ENCODE assay signal across 10 mouse cellular contexts in genomic region chr2:142057889-142058750, GRCm38 (mm10).
DNase-seq lines count a peak whose midpoint lies in the region; ATAC-seq lines count a peak whose summit lies in the region.
"Had no signal": no experiment of that assay in that cellular context is flagged by ENCODE, and none has a peak within 500 bp of the region (broad histone marks: within the 10 kb centered on the region; RNA-seq: fewer than 3 reads in every experiment).

No protein-coding gene starts in this region.

- H3K27ac ChIP-seq in kidney, embryonic 15.5 days = no peak overlapping the region
- peak overlapping the region; percentile 34; the same call in 1 of the 2 replicates for H3K27ac ChIP-seq in forebrain, embryonic 14.5 days (ENCODE audit: low read depth, low read length)
- H3K27ac ChIP-seq in midbrain, embryonic 14.5 days (replicated peaks; ENCODE audit: low read depth, low read length) = peak overlapping the region; percentile 46

- peak; percentile 13 for DNase-seq in kidney, postnatal 10 days
- DNase-seq in cerebellum, adult 18-20 months = peak; percentile 34 to 40
- peak; percentile 88 for DNase-seq in forebrain, embryonic 14.5 days (ENCODE audit: low spot score)
- peak; percentile 44 for DNase-seq in hindlimb bud, embryonic 11.5 days (ENCODE audit: extremely low spot score, low read depth, low spot score)
- DNase-seq in midbrain, embryonic 14.5 days = peak; percentile 80
- DNase-seq in thymus, postnatal 14 days = no peak

- WGBS in kidney, embryonic 15.5 days = 41% methylated on average over 14 of the region's 14 CpGs
- WGBS in forebrain, embryonic 14.5 days = 35% methylated on average over 14 of the region's 14 CpGs
- 38% methylated on average over 14 of the region's 14 CpGs for WGBS in midbrain, embryonic 14.5 days

- peaks cover 7% of the 10 kb centered on the region for H3K4me1 ChIP-seq in kidney, embryonic 15.5 days
- peaks cover 14% of the 10 kb centered on the region for H3K4me1 ChIP-seq in forebrain, embryonic 14.5 days (ENCODE audit: control insufficient read depth, insufficient read depth, low read length)
- peaks cover 4% of the 10 kb centered on the region; the same call in 1 of the 2 replicates for H3K4me1 ChIP-seq in midbrain, embryonic 14.5 days (ENCODE audit: control insufficient read depth, insufficient read depth, low read length)

- H3K27me3 ChIP-seq in kidney, embryonic 15.5 days = no peaks in the 10 kb centered on the region
- H3K27me3 ChIP-seq in forebrain, embryonic 14.5 days (replicated peaks; ENCODE audit: control insufficient read depth, insufficient read depth, low read length) = no peaks in the 10 kb centered on the region
- H3K27me3 ChIP-seq in midbrain, embryonic 14.5 days (ENCODE audit: control insufficient read depth, insufficient read depth, low read length) = no peaks in the 10 kb centered on the region

- H3K4me2 ChIP-seq in kidney, embryonic 15.5 days = no peak overlapping the region
- H3K4me2 ChIP-seq in forebrain, embryonic 14.5 days (ENCODE audit: low read length) = peak overlapping the region; percentile 18; the same call in 1 of the 2 replicates
- H3K4me2 ChIP-seq in midbrain, embryonic 14.5 days (ENCODE audit: low read length) = no peak overlapping the region

- H3K9me3 ChIP-seq in kidney, embryonic 15.5 days (replicated peaks) = no peaks in the 10 kb centered on the region
- no peaks in the 10 kb centered on the region for H3K9me3 ChIP-seq in forebrain, embryonic 14.5 days (replicated peaks; ENCODE audit: control insufficient read depth, low read length)
- H3K9me3 ChIP-seq in midbrain, embryonic 14.5 days (ENCODE audit: control insufficient read depth, low read length) = no peaks in the 10 kb centered on the region

- H3K4me3 ChIP-seq in kidney, embryonic 15.5 days (replicated peaks) = no peak overlapping the region
- H3K4me3 ChIP-seq in forebrain, embryonic 14.5 days (ENCODE audit: low read depth, low read length) = no peak overlapping the region
- H3K4me3 ChIP-seq in midbrain, embryonic 14.5 days (replicated peaks; ENCODE audit: low read depth, low read length) = no peak overlapping the region
- H3K4me3 ChIP-seq: myocyte had no signal

- H3K36me3 ChIP-seq in kidney, embryonic 15.5 days = no peaks in the 10 kb centered on the region
- H3K36me3 ChIP-seq in forebrain, embryonic 14.5 days (ENCODE audit: control insufficient read depth, insufficient read depth, low read length) = no peaks in the 10 kb centered on the region
- H3K36me3 ChIP-seq in midbrain, embryonic 14.5 days (ENCODE audit: control insufficient read depth, insufficient read depth, low read length) = no peaks in the 10 kb centered on the region
- H3K36me3 ChIP-seq: G1E had no signal

- no peak; the same call in 1 of the 2 replicates for ATAC-seq in kidney, embryonic 15.5 days (replicated peaks; ENCODE audit: low FRiP score)
- peak; percentile 93 for ATAC-seq in forebrain, embryonic 14.5 days
- peak; percentile 79; the same call in 1 of the 2 replicates for ATAC-seq in midbrain, embryonic 14.5 days (ENCODE audit: low FRiP score, low TSS enrichment)
- no peak for ATAC-seq in monocyte, adult 5-6 weeks (replicated peaks; ENCODE audit: insufficient number of reproducible peaks, low FRiP score, low TSS enrichment, poor library complexity, severe bottlenecking)

- no peak overlapping the region for H3K9ac ChIP-seq in kidney, embryonic 15.5 days
- no peak overlapping the region for H3K9ac ChIP-seq in forebrain, embryonic 14.5 days (ENCODE audit: low read length)
- H3K9ac ChIP-seq in midbrain, embryonic 14.5 days (replicated peaks; ENCODE audit: low read length) = no peak overlapping the region

Comparison
In these comparisons a context has a peak if more than half of its experiments do, and no peak if none do; other contexts are left out.
1. ATAC-seq: peak in forebrain, embryonic 14.5 days (single experiment) and midbrain, embryonic 14.5 days (single experiment); none in kidney, embryonic 15.5 days (single experiment) and monocyte, adult 5-6 weeks (single experiment).